Comparison of ENCODE assay signal across 18 mouse cellular contexts in genomic region chr7:120156841-120157409, GRCm38 (mm10). TPM values are rescaled to one million over a fixed set of nuclear protein-coding genes. Genes with fewer than 3 reads are reported as not detected.
DNase-seq lines count a peak whose midpoint lies in the region; ATAC-seq and TF ChIP-seq lines count a peak whose summit lies in the region.
"Had no signal": no experiment of that assay in that cellular context is flagged by ENCODE, and none has a peak within 500 bp of the region (broad histone marks: within the 10 kb centered on the region; RNA-seq: fewer than 3 reads in every experiment).

No protein-coding gene starts in this region.

- H3K27me3 ChIP-seq in forebrain, embryonic 13.5 days = peaks cover 79% of the 10 kb centered on the region
- peaks cover 66% of the 10 kb centered on the region for H3K27me3 ChIP-seq in forebrain, embryonic 12.5 days
- H3K27me3 ChIP-seq: heart, embryonic 12.5 days; hindbrain, embryonic 13.5 days; lung, embryonic 15.5 days had no signal

- peak overlapping the region; percentile 2; the same call in 1 of the 2 replicates for H3K27ac ChIP-seq in forebrain, embryonic 13.5 days
- H3K27ac ChIP-seq in forebrain, embryonic 12.5 days = no peak overlapping the region
- H3K27ac ChIP-seq: lung, embryonic 15.5 days had no signal

- no peak for TF ChIP-seq POLR2A in brain, embryonic 14.5 days (IDR thresholded peaks at IDR 0.05; ENCODE audit: borderline replicate concordance, extremely low read depth, insufficient read depth, insufficient read length, poor library complexity, severe bottlenecking)
- no peak for TF ChIP-seq POLR2A in lung, adult 2 months (IDR thresholded peaks at IDR 0.05; ENCODE audit: borderline replicate concordance, extremely low read depth, low read depth, low read length)

- 8% methylated on average over 2 of the region's 2 CpGs for WGBS in forebrain, embryonic 13.5 days
- WGBS in forebrain, embryonic 12.5 days = 10% methylated on average over 2 of the region's 2 CpGs
- 32% methylated on average over 2 of the region's 2 CpGs for WGBS in lung, adult 2 months

- no peak for TF ChIP-seq CTCF in brain, embryonic 14.5 days (IDR thresholded peaks at IDR 0.05; ENCODE audit: borderline replicate concordance, extremely low read depth, insufficient read depth, insufficient read length)
- TF ChIP-seq CTCF in lung, adult 2 months (IDR thresholded peaks at IDR 0.05; ENCODE audit: insufficient read depth, low read length) = no peak

- peak; percentile 13 for DNase-seq in left cerebral cortex, adult 11 months (ENCODE audit: low spot score)
- no peak for DNase-seq in left cerebral cortex, adult 18-20 months (ENCODE audit: low spot score in 2 of 2)
- peak; percentile 82 for DNase-seq in brain, embryonic 14.5 days (ENCODE audit: low read depth)
- peak; percentile 32 for DNase-seq in forelimb bud, embryonic 11.5 days (ENCODE audit: low read depth, low spot score)
- DNase-seq in MN1 (ENCODE audit: low spot score) = no peak
- no peak for DNase-seq in lung, adult 2 months
- DNase-seq: cerebellum, postnatal 10 days; kidney, adult 8-10 months had no signal

- no peak overlapping the region for H3K4me3 ChIP-seq in forebrain, embryonic 13.5 days
- H3K4me3 ChIP-seq in forebrain, embryonic 12.5 days (replicated peaks) = no peak overlapping the region
- no peak overlapping the region for H3K4me3 ChIP-seq in lung, adult 2 months (replicated peaks; ENCODE audit: extremely low read depth, low read depth, low read length)
- H3K4me3 ChIP-seq: heart, embryonic 12.5 days; hindbrain, embryonic 13.5 days; lung, embryonic 15.5 days; megakaryocyte, embryonic 14.5 days had no signal

- no peak overlapping the region for H3K9ac ChIP-seq in forebrain, embryonic 13.5 days
- H3K9ac ChIP-seq in forebrain, embryonic 12.5 days = no peak overlapping the region
- H3K9ac ChIP-seq: heart, embryonic 12.5 days; hindbrain, embryonic 13.5 days; lung, embryonic 15.5 days had no signal

- peaks cover 21% of the 10 kb centered on the region for H3K4me1 ChIP-seq in forebrain, embryonic 13.5 days
- peaks cover 23% of the 10 kb centered on the region for H3K4me1 ChIP-seq in forebrain, embryonic 12.5 days
- no peaks in the 10 kb centered on the region for H3K4me1 ChIP-seq in lung, adult 2 months (ENCODE audit: control insufficient read depth, insufficient read depth, low read length)
- H3K4me1 ChIP-seq: heart, embryonic 12.5 days; lung, embryonic 15.5 days; megakaryocyte, embryonic 14.5 days had no signal

- no peaks in the 10 kb centered on the region for H3K36me3 ChIP-seq in forebrain, embryonic 13.5 days (ENCODE audit: poor library complexity, severe bottlenecking)
- no peaks in the 10 kb centered on the region for H3K36me3 ChIP-seq in forebrain, embryonic 12.5 days (replicated peaks)
- H3K36me3 ChIP-seq: heart, embryonic 12.5 days; hindbrain, embryonic 13.5 days; lung, embryonic 15.5 days had no signal

- H3K4me2 ChIP-seq in forebrain, embryonic 13.5 days = no peak overlapping the region
- H3K4me2 ChIP-seq in forebrain, embryonic 12.5 days = no peak overlapping the region
- H3K4me2 ChIP-seq: heart, embryonic 12.5 days; hindbrain, embryonic 13.5 days; lung, embryonic 15.5 days had no signal

- ATAC-seq in forebrain, embryonic 13.5 days = peak; percentile 73; the same call in 1 of the 2 replicates
- ATAC-seq in forebrain, embryonic 12.5 days (ENCODE audit: low FRiP score) = no peak

- no peaks in the 10 kb centered on the region for H3K9me3 ChIP-seq in forebrain, embryonic 13.5 days (replicated peaks)
- no peaks in the 10 kb centered on the region for H3K9me3 ChIP-seq in forebrain, embryonic 12.5 days
- H3K9me3 ChIP-seq: heart, embryonic 12.5 days; hindbrain, embryonic 13.5 days; lung, embryonic 15.5 days; megakaryocyte, embryonic 14.5 days had no signal

RNA-seq across cellular contexts. Expression of gene Zp2, which starts 11.8 kb away (rescaled TPM):
- not detected in 2 replicates for polyA plus RNA-seq in forebrain, embryonic 13.5 days (2015; fragmentation: Nextera tagmentation; extraction: Ambion mirVana)
- not detected in 2 replicates for polyA plus RNA-seq in forebrain, embryonic 12.5 days (2016; fragmentation: Nextera tagmentation; extraction: Ambion mirVana)
- total RNA-seq in left cerebral cortex, adult 18-20 months (2021) = under 1 TPM in 1 of 2 experiments, not detected in 1; 0.30 TPM
- polyA plus RNA-seq in brain, embryonic 14.5 days (2012; rRNA removed) = not detected in 2 replicates
- 0.05 TPM in 1 of 2 replicates, not detected in the other for polyA plus RNA-seq in lung, adult 2 months (2012; rRNA removed)
- total RNA-seq: ES-E14 had no signal
- polyA plus RNA-seq: heart, embryonic 12.5 days; hindbrain, embryonic 13.5 days; lung, embryonic 15.5 days; spleen, adult 2 months had no signal

RNA-seq across cellular contexts. Expression of gene Anks4b, which starts 16.7 kb away (rescaled TPM):
- polyA plus RNA-seq in forebrain, embryonic 13.5 days (2015; fragmentation: Nextera tagmentation; extraction: Ambion mirVana) = not detected in 2 replicates
- polyA plus RNA-seq in forebrain, embryonic 12.5 days (2016; fragmentation: Nextera tagmentation; extraction: Ambion mirVana) = 0.05 TPM in 1 of 2 replicates, not detected in the other
- under 1 TPM; 0.21 to 0.40 TPM for total RNA-seq in left cerebral cortex, adult 18-20 months (2021)
- polyA plus RNA-seq in brain, embryonic 14.5 days (2012; rRNA removed) = not detected in 2 replicates
- polyA plus RNA-seq in lung, adult 2 months (2012; rRNA removed) = not detected in 2 replicates
- polyA plus RNA-seq: hindbrain, embryonic 13.5 days; lung, embryonic 15.5 days; spleen, adult 2 months had no signal

RNA-seq across cellular contexts. Expression of gene Crym, which starts 45.0 kb away (rescaled TPM):
- 10.4 and 10.8 TPM in 2 replicates for polyA plus RNA-seq in forebrain, embryonic 13.5 days (2015; fragmentation: Nextera tagmentation; extraction: Ambion mirVana)
- 17.1 and 25.4 TPM in 2 replicates for polyA plus RNA-seq in forebrain, embryonic 12.5 days (2016; fragmentation: Nextera tagmentation; extraction: Ambion mirVana)
- total RNA-seq in left cerebral cortex, adult 18-20 months (2021) = 10 to 100 TPM; 59.8 to 86.8 TPM
- polyA plus RNA-seq in brain, embryonic 14.5 days (2012; rRNA removed) = 15.6 and 20.1 TPM in 2 replicates
- polyA plus RNA-seq in lung, adult 2 months (2012; rRNA removed) = 4.7 and 5.2 TPM in 2 replicates

RNA-seq across cellular contexts. Expression of gene Abca14, which starts 46.8 kb away (rescaled TPM):
- polyA plus RNA-seq in forebrain, embryonic 13.5 days (2015; fragmentation: Nextera tagmentation; extraction: Ambion mirVana) = not detected in 2 replicates
- polyA plus RNA-seq in forebrain, embryonic 12.5 days (2016; fragmentation: Nextera tagmentation; extraction: Ambion mirVana) = not detected in 2 replicates
- not detected for total RNA-seq in left cerebral cortex, adult 18-20 months (2021)
- 0.04 TPM in 1 of 2 replicates, not detected in the other for polyA plus RNA-seq in brain, embryonic 14.5 days (2012; rRNA removed)
- 0.14 TPM in 1 of 2 replicates, not detected in the other for polyA plus RNA-seq in lung, adult 2 months (2012; rRNA removed)
- total RNA-seq: gastrocnemius, adult 8-10 months; layer of hippocampus, adult 18-20 months had no signal
- polyA plus RNA-seq: heart, embryonic 12.5 days; hindbrain, embryonic 13.5 days; lung, embryonic 15.5 days; spleen, adult 2 months had no signal

RNA-seq across cellular contexts. Expression of gene Tmem159, which starts 54.8 kb away (rescaled TPM):
- 5.6 and 5.7 TPM in 2 replicates for polyA plus RNA-seq in forebrain, embryonic 13.5 days (2015; fragmentation: Nextera tagmentation; extraction: Ambion mirVana)
- 8.0 and 8.9 TPM in 2 replicates for polyA plus RNA-seq in forebrain, embryonic 12.5 days (2016; fragmentation: Nextera tagmentation; extraction: Ambion mirVana)
- 10 to 100 TPM; 12.9 to 14.1 TPM for total RNA-seq in left cerebral cortex, adult 18-20 months (2021)
- 4.0 and 6.0 TPM in 2 replicates for polyA plus RNA-seq in brain, embryonic 14.5 days (2012; rRNA removed)
- 47.3 and 57.3 TPM in 2 replicates for polyA plus RNA-seq in lung, adult 2 months (2012; rRNA removed)

Comparison
In these comparisons a context has a peak if more than half of its experiments do, and no peak if none do; other contexts are left out.
1. DNase-seq: peak in left cerebral cortex, adult 11 months (single experiment), brain, embryonic 14.5 days (single experiment) and forelimb bud, embryonic 11.5 days (single experiment); none in left cerebral cortex, adult 18-20 months (0 of 2), MN1 (single experiment) and lung, adult 2 months (single experiment).